Mouse (Mus musculus) CH12.LX (cell line): ENCODE measurements at regions not wholly inside any gene's neighbourhood (a gene's known extent, or its start where the extent isn't known, plus 50 kb on each side); places are given as distances from the start of the nearest gene placed in this dataset.

Source experiments
- BHLHE40 ChIP-seq: IDR thresholded peaks from 2 replicates; pipeline ENCODE4 v1.6.1; 2011; ENCODE audit warnings: mild to moderate bottlenecking, low read depth, low read length, improper control_type of control experiment
- CHD1 ChIP-seq: IDR thresholded peaks from 2 replicates; pipeline ENCODE4 v1.6.1; 2012; ENCODE audit warnings: low read depth, low read length, improper control_type of control experiment, inconsistent platforms
- CTCF ChIP-seq, 2 experiments: IDR thresholded peaks in 1 of 2; conservative IDR thresholded peaks in 1 of 2; 2 replicates each; pipeline ENCODE4 v1.5.1; 2011 to 2012; ENCODE audit warnings: low read depth in 2 of 2, low read length in 2 of 2, improper control_type of control experiment in 1 of 2, inconsistent platforms in 1 of 2, mild to moderate bottlenecking in 1 of 2, moderate library complexity in 1 of 2
- EP300 ChIP-seq: IDR thresholded peaks from 2 replicates; pipeline ENCODE4 v1.6.1; 2011; ENCODE audit warnings: low read length, improper control_type of control experiment
- ETS1 ChIP-seq: conservative IDR thresholded peaks from 2 replicates; pipeline ENCODE4 v1.6.1; 2012; ENCODE audit warnings: low read depth, mild to moderate bottlenecking, inconsistent platforms, low read length, improper control_type of control experiment, moderate library complexity
- HCFC1 ChIP-seq: IDR thresholded peaks from 2 replicates; pipeline ENCODE4 v1.6.1; 2012; ENCODE audit warnings: low read depth, mild to moderate bottlenecking, inconsistent platforms, low read length, improper control_type of control experiment
- JUND ChIP-seq: conservative IDR thresholded peaks from 2 replicates; pipeline ENCODE4 v1.6.1; 2011; ENCODE audit warnings: low read depth, low read length, improper control_type of control experiment
- MAFK ChIP-seq: IDR thresholded peaks from 2 replicates; pipeline ENCODE4 v1.6.1; 2011; ENCODE audit warnings: low read length, improper control_type of control experiment; ENCODE audit not compliant: insufficient replicate concordance
- MAX ChIP-seq: IDR thresholded peaks from 2 replicates; pipeline ENCODE4 v1.6.1; 2011; ENCODE audit warnings: low read length, improper control_type of control experiment
- NRF1 ChIP-seq: IDR thresholded peaks from 2 replicates; pipeline ENCODE4 v1.6.1; 2014; ENCODE audit warnings: low read depth, mild to moderate bottlenecking, inconsistent platforms, low read length, improper control_type of control experiment, moderate library complexity
- POLR2A ChIP-seq: IDR thresholded peaks from 2 replicates; pipeline ENCODE4 v1.6.1; 2011; ENCODE audit warnings: low read depth, mild to moderate bottlenecking, improper control_type of control experiment, low read length
- TCF12 ChIP-seq: IDR thresholded peaks from 2 replicates; pipeline ENCODE4 v1.6.1; 2014; ENCODE audit warnings: low read depth, mild to moderate bottlenecking, inconsistent platforms, low read length, improper control_type of control experiment
- ZC3H11A ChIP-seq: IDR thresholded peaks from 2 replicates; pipeline ENCODE4 v1.6.1; 2012; ENCODE audit warnings: low read depth, mild to moderate bottlenecking, inconsistent platforms, low read length, improper control_type of control experiment
- ZNF384 ChIP-seq: IDR thresholded peaks from 2 replicates; pipeline ENCODE4 v1.6.1; 2012; ENCODE audit warnings: low read depth, low read length, improper control_type of control experiment, inconsistent platforms

DNA sequence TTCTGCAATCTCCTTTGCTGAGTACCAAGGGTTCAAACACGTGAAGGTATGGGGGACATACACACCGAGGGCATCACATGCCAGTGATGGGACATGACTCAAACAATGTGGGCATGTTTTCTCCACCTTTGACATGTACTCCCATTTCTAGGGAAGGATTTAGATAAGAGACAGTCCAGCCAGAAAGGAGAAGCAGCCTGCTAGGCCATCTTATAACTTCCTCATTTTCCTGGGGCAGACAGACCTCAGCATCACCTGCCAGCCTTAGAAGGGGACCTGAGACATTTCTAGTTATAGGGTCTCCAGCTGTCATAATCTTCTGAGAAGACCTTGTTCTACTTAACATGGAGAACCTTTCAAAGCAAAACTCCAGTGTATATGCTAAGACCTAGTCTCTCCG is 78.3 kb downstream of the Calml3 start:
- TF ChIP-seq CTCF (conservative IDR thresholded peaks at IDR 0.05 in 1 of 2, IDR thresholded peaks at IDR 0.05 in 1 of 2; ENCODE audit: low read depth in 2 of 2, low read length in 2 of 2) (no peak), EP300 (no peak), CHD1 (no peak), JUND (no peak), BHLHE40 (no peak), MAX (no peak), MAFK (no peak), ZNF384 (no peak), ETS1 (no peak), POLR2A (no peak), NRF1 (no peak), ZC3H11A (no peak), HCFC1 (no peak), TCF12 (no peak)
